Mouse (Mus musculus) ES-Bruce4 (cell line): ENCODE data around the gene Prpsap1.

Source experiments
- CTCF ChIP-seq: IDR thresholded peaks from one replicate; pipeline ENCODE4 v1.8.1; 2011; ENCODE audit warnings: low read depth, low read length
- POLR2A ChIP-seq: IDR thresholded peaks from one replicate; pipeline ENCODE4 v1.8.1; 2011; ENCODE audit warnings: low read length; ENCODE audit not compliant: insufficient read depth

GRCm38 (mm10) chr11:116428872-116429859 is 64.8 kb downstream of the Prpsap1 start:
- TF ChIP-seq POLR2A (peak; percentile 6), CTCF (no peak)
